26 mouse cellular contexts compared by ENCODE assay signal in genomic region chr5:27028611-27029010, GRCm38 (mm10).
"Had no signal": no experiment of that assay in that cellular context is flagged by ENCODE, and none has a peak within 500 bp of the region (broad histone marks: within the 10 kb centered on the region; RNA-seq: fewer than 3 reads in every experiment).

No protein-coding gene starts in this region.

- DNase-seq: cerebellum, adult 9-10 months; cerebellum, adult 9-11 months; cerebellum, postnatal 10 days; cerebellum, postnatal 14 days; cerebellum, postnatal 25 days; cerebellum, postnatal 36 days; embryo, embryonic 11 days; forebrain, postnatal 0 days; gastrocnemius, adult 2 months; gastrocnemius, postnatal 10 days; gastrocnemius, postnatal 14 days; gastrocnemius, postnatal 25 days; gastrocnemius, postnatal 36 days; heart, adult 18-20 months; heart, adult 2 months had no signal

- H3K27me3 ChIP-seq: embryonic facial prominence, embryonic 12.5 days; embryonic facial prominence, embryonic 13.5 days; embryonic facial prominence, embryonic 15.5 days; forebrain, embryonic 12.5 days; forebrain, embryonic 13.5 days; forebrain, embryonic 15.5 days had no signal

- H3K4me3 ChIP-seq: embryonic facial prominence, embryonic 10.5 days; embryonic facial prominence, embryonic 12.5 days; embryonic facial prominence, embryonic 13.5 days; embryonic facial prominence, embryonic 15.5 days; erythroblast, embryonic 14.5 days; forebrain, embryonic 10.5 days; forebrain, embryonic 12.5 days; forebrain, embryonic 13.5 days; forebrain, embryonic 15.5 days; gastrocnemius, adult 2 months; heart, adult 2 months had no signal

- H3K9ac ChIP-seq: embryonic facial prominence, embryonic 12.5 days; embryonic facial prominence, embryonic 13.5 days; embryonic facial prominence, embryonic 15.5 days; forebrain, embryonic 12.5 days; forebrain, embryonic 13.5 days; forebrain, embryonic 15.5 days; forebrain, postnatal 0 days had no signal

- H3K4me2 ChIP-seq: embryonic facial prominence, embryonic 12.5 days; embryonic facial prominence, embryonic 13.5 days; embryonic facial prominence, embryonic 15.5 days; forebrain, embryonic 12.5 days; forebrain, embryonic 13.5 days; forebrain, embryonic 15.5 days had no signal

- H3K27ac ChIP-seq: embryonic facial prominence, embryonic 10.5 days; embryonic facial prominence, embryonic 12.5 days; embryonic facial prominence, embryonic 13.5 days; embryonic facial prominence, embryonic 15.5 days; forebrain, embryonic 10.5 days; forebrain, embryonic 12.5 days; forebrain, embryonic 13.5 days; forebrain, embryonic 15.5 days; gastrocnemius, adult 2 months; heart, adult 2 months had no signal

- H3K36me3 ChIP-seq: embryonic facial prominence, embryonic 10.5 days; embryonic facial prominence, embryonic 12.5 days; embryonic facial prominence, embryonic 13.5 days; embryonic facial prominence, embryonic 15.5 days; forebrain, embryonic 10.5 days; forebrain, embryonic 12.5 days; forebrain, embryonic 15.5 days had no signal

- H3K4me1 ChIP-seq: embryonic facial prominence, embryonic 10.5 days; embryonic facial prominence, embryonic 12.5 days; embryonic facial prominence, embryonic 13.5 days; embryonic facial prominence, embryonic 15.5 days; forebrain, embryonic 10.5 days; forebrain, embryonic 13.5 days; forebrain, embryonic 15.5 days had no signal

- H3K9me3 ChIP-seq: embryonic facial prominence, embryonic 10.5 days; embryonic facial prominence, embryonic 12.5 days; embryonic facial prominence, embryonic 13.5 days; embryonic facial prominence, embryonic 15.5 days; forebrain, embryonic 10.5 days; forebrain, embryonic 12.5 days; forebrain, embryonic 13.5 days; forebrain, embryonic 15.5 days had no signal

- ATAC-seq: forebrain, embryonic 13.5 days; forebrain, embryonic 14.5 days; forebrain, embryonic 15.5 days; forebrain, embryonic 16.5 days; forebrain, postnatal 0 days had no signal
